Comparison of ENCODE assay signal across 13 mouse cellular contexts in the genomic region with DNA sequence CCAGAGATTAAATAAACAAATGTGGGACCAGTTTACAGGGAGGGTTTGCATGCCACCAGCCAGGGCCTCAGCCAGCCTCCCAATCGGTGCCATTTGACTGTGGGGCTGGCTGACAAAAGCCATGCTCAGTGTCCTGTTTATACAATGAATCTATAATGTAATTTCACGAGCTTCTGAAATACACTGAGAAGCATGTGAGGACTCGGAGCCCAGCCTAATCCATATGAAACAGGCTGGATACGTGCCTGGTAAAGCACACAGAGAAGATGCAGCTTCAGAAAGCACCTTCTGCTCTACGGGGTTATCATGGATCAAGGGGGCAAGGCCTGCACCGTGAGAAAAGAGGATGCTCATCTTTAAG.
DNase-seq lines count a peak whose midpoint lies in the region; ATAC-seq and TF ChIP-seq lines count a peak whose summit lies in the region.
"Had no signal": no experiment of that assay in that cellular context is flagged by ENCODE, and none has a peak within 500 bp of the region (broad histone marks: within the 10 kb centered on the region; RNA-seq: fewer than 3 reads in every experiment).

No protein-coding gene starts in this region.

- ATAC-seq in neural tube, embryonic 12.5 days (ENCODE audit: low FRiP score, low read depth): peak; percentile 60; the same call in 1 of the 2 replicates
- no peak; the same call in 1 of the 2 replicates for ATAC-seq in neural tube, embryonic 15.5 days (ENCODE audit: low FRiP score)
- ATAC-seq in hindbrain, embryonic 16.5 days: peak; percentile 68
- peak; percentile 56; the same call in 1 of the 2 replicates for ATAC-seq in neural tube, embryonic 13.5 days (ENCODE audit: low read depth)
- ATAC-seq: inflammation-experienced regulatory T-cells, adult 6 months had no signal

- WGBS in neural tube, embryonic 12.5 days: 53% methylated on average over 6 of the region's 6 CpGs
- 43% methylated on average over 6 of the region's 6 CpGs for WGBS in neural tube, embryonic 15.5 days
- 37% methylated on average over 6 of the region's 6 CpGs for WGBS in hindbrain, embryonic 16.5 days
- 45% methylated on average over 6 of the region's 6 CpGs for WGBS in neural tube, embryonic 13.5 days

- H3K9ac ChIP-seq in neural tube, embryonic 12.5 days: no peak overlapping the region
- no peak overlapping the region for H3K9ac ChIP-seq in neural tube, embryonic 15.5 days (replicated peaks)
- no peak overlapping the region for H3K9ac ChIP-seq in hindbrain, embryonic 16.5 days (ENCODE audit: low read depth, low read length)
- no peak overlapping the region for H3K9ac ChIP-seq in neural tube, embryonic 13.5 days
- H3K9ac ChIP-seq: kidney, embryonic 15.5 days; liver, embryonic 15.5 days had no signal

- no peak overlapping the region for H3K4me3 ChIP-seq in neural tube, embryonic 12.5 days
- H3K4me3 ChIP-seq in neural tube, embryonic 15.5 days (replicated peaks): no peak overlapping the region
- H3K4me3 ChIP-seq in hindbrain, embryonic 16.5 days (ENCODE audit: low read length): no peak overlapping the region
- no peak overlapping the region for H3K4me3 ChIP-seq in neural tube, embryonic 13.5 days
- H3K4me3 ChIP-seq in gastrocnemius, adult 2 months: no peak overlapping the region
- H3K4me3 ChIP-seq: kidney, embryonic 15.5 days; liver, embryonic 15.5 days had no signal

- TF ChIP-seq CTCF in gastrocnemius, adult 2 months (IDR thresholded peaks at IDR 0.05): no peak

- H3K27me3 ChIP-seq in neural tube, embryonic 12.5 days (replicated peaks): no peaks in the 10 kb centered on the region
- H3K27me3 ChIP-seq in neural tube, embryonic 15.5 days (replicated peaks): no peaks in the 10 kb centered on the region
- no peaks in the 10 kb centered on the region for H3K27me3 ChIP-seq in hindbrain, embryonic 16.5 days (replicated peaks; ENCODE audit: control insufficient read depth, insufficient read depth, low read length)
- H3K27me3 ChIP-seq in neural tube, embryonic 13.5 days: no peaks in the 10 kb centered on the region
- H3K27me3 ChIP-seq: kidney, embryonic 15.5 days; liver, embryonic 15.5 days had no signal

- no peaks in the 10 kb centered on the region for H3K36me3 ChIP-seq in neural tube, embryonic 12.5 days
- no peaks in the 10 kb centered on the region for H3K36me3 ChIP-seq in neural tube, embryonic 15.5 days
- H3K36me3 ChIP-seq in hindbrain, embryonic 16.5 days (ENCODE audit: control insufficient read depth, insufficient read depth, low read length): no peaks in the 10 kb centered on the region
- no peaks in the 10 kb centered on the region for H3K36me3 ChIP-seq in neural tube, embryonic 13.5 days
- H3K36me3 ChIP-seq: kidney, embryonic 15.5 days; liver, embryonic 15.5 days had no signal

- peak; percentile 5 for DNase-seq in embryo, embryonic 11 days
- DNase-seq in embryo, embryonic 10 days (ENCODE audit: low spot score): no peak
- no peak for DNase-seq in kidney, adult 9 months
- DNase-seq in gastrocnemius, adult 2 months: no peak
- DNase-seq: adrenal gland, postnatal 25 days; lung, postnatal 14 days had no signal

- intact Hi-C loops in gastrocnemius, adult 2 months (cut with DNase I): no loop called here

- no peak overlapping the region for H3K27ac ChIP-seq in neural tube, embryonic 12.5 days
- no peak overlapping the region for H3K27ac ChIP-seq in neural tube, embryonic 15.5 days (replicated peaks)
- no peak overlapping the region for H3K27ac ChIP-seq in hindbrain, embryonic 16.5 days (ENCODE audit: low read depth, low read length)
- no peak overlapping the region; the same call in 1 of the 2 replicates for H3K27ac ChIP-seq in neural tube, embryonic 13.5 days (replicated peaks)
- H3K27ac ChIP-seq in gastrocnemius, adult 2 months: no peak overlapping the region
- H3K27ac ChIP-seq: kidney, embryonic 15.5 days; liver, embryonic 15.5 days had no signal

- no peaks in the 10 kb centered on the region for H3K9me3 ChIP-seq in neural tube, embryonic 12.5 days
- no peaks in the 10 kb centered on the region for H3K9me3 ChIP-seq in neural tube, embryonic 15.5 days (replicated peaks)
- H3K9me3 ChIP-seq in hindbrain, embryonic 16.5 days (ENCODE audit: control insufficient read depth, low read length): no peaks in the 10 kb centered on the region
- no peaks in the 10 kb centered on the region for H3K9me3 ChIP-seq in neural tube, embryonic 13.5 days
- H3K9me3 ChIP-seq: kidney, embryonic 15.5 days; liver, embryonic 15.5 days had no signal

- no peak overlapping the region for H3K4me2 ChIP-seq in neural tube, embryonic 12.5 days (replicated peaks)
- no peak overlapping the region for H3K4me2 ChIP-seq in neural tube, embryonic 15.5 days
- H3K4me2 ChIP-seq in hindbrain, embryonic 16.5 days (ENCODE audit: low read length): no peak overlapping the region
- H3K4me2 ChIP-seq in neural tube, embryonic 13.5 days: no peak overlapping the region
- H3K4me2 ChIP-seq: kidney, embryonic 15.5 days; liver, embryonic 15.5 days had no signal

- 0 out of 2 replicates have a peak, but pooled peaks cover 2% of the 10 kb centered on the region for H3K4me1 ChIP-seq in neural tube, embryonic 12.5 days
- H3K4me1 ChIP-seq in neural tube, embryonic 15.5 days: no peaks in the 10 kb centered on the region
- H3K4me1 ChIP-seq in hindbrain, embryonic 16.5 days (ENCODE audit: control insufficient read depth, insufficient read depth, low read depth, low read length): no peaks in the 10 kb centered on the region
- peaks cover 7% of the 10 kb centered on the region for H3K4me1 ChIP-seq in neural tube, embryonic 13.5 days (replicated peaks)
- H3K4me1 ChIP-seq: kidney, embryonic 15.5 days; liver, embryonic 15.5 days had no signal
